Mouse (Mus musculus) kidney, postnatal 14 days (tissue): ENCODE measurements around the gene Cope.
A peak's percentile ranks its signal among the peaks of the same experiment; 100 is the strongest.

Source experiments
- DNase-seq: peaks from one replicate; pipeline ENCODE4 v3.0.0; 2022; ENCODE audit warnings: mixed read lengths

The Cope gene

GRCm38 (mm10) chr8:70351035-70351999 lies 49.0 kb downstream of the Cope start:
- DNase-seq: no peak

DNA sequence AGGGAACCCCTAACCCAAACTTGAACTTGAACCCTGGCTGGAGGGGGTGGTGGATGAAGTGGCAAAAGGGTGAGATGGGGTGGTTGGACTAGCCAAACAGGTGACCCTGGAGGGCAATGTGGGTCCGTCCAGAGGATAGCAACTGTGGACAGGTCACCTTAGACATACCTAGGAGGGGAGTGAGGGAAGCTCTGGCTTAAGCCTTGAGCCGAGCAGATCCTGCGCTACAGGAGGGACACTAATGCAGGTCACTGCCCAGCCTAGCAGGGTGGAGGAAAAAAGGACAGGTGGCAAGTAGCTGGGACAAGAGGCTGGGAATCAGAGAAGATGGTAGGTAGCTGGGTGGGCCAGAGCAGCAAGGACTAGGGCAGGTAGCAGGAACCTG lies 49.7 kb downstream of the Cope start:
- no peak for DNase-seq

- DNase-seq: peak; percentile 46
Measured at GRCm38 (mm10) chr8:70352657-70353151, 50.4 kb downstream of the Cope start.

DNA sequence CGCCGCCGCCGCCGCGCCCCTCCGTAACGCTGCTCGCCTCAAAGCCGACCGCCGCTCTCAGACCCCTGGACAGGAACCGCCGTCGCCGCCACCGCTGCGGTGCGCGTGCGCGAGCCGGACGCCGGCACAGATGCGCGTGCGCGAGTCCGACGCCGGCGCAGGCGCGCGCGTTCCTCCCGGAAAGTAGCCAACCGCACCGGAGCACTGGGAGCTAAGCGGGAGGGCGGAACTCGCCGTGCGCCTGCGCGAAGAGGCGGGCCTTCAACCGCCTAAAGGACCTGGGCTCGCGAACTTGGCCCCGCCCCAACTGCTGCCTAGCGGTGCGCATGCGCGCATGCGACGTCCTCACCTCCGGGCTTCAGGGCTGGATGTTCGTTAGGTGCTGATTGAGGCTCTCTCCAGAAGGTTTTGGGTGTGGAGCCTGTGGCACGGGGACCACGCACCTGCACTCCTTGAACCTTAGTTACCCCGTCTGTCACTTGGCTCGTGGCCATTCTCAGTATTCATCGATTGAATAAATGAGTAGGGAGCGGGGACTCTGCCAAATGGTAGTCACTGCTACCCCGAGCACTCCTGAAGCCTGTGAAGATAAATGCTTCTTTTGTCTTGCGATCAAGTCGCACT lies 51.0 kb downstream of the Cope start, which contains the start of gene Upf1:
Upf1 (minus strand) TSS at position 85 of the 624 bp plus-strand sequence.
- peak; percentile 100 for DNase-seq

DNA sequence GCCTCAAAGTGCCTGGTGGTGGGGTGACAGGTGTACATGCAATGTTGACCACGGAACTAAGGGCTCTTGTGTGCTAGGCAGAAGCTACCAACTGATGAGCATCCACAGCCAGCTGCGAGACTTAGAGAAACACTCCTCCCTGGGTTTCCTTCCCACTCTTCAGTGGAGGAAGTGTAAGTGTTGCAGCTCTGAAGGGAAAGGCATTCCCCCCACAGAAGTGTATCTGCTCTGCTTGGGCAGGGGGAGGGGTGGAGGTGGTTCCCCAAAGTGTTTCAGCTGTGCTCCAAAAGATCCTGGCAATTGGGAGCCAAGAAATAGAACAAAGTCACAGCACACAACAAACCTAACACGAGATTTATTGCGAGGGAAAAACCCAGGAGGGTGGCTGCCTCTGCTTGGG lies 51.7 kb downstream of the Cope start:
- no peak for DNase-seq

DNA sequence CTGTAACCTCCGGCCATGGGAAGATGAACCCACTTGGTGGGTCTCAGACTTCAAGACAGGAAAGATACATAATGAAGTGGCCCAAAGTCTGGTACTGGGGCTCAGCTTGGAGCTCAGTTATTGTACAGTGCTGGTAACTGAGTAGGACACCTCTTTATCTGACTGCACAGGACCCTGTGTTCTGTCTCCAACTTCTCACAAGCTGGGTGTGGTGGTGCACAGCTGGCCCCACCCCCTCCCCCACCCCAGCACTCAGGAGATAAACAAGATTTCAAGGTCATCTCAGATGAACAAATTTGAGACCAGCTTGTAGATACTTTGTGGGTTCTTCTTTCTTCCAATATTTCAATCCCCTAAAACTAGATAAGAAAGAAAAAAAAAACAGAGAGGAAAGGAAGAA lies 53.8 kb downstream of the Cope start:
- DNase-seq: no peak

DNA sequence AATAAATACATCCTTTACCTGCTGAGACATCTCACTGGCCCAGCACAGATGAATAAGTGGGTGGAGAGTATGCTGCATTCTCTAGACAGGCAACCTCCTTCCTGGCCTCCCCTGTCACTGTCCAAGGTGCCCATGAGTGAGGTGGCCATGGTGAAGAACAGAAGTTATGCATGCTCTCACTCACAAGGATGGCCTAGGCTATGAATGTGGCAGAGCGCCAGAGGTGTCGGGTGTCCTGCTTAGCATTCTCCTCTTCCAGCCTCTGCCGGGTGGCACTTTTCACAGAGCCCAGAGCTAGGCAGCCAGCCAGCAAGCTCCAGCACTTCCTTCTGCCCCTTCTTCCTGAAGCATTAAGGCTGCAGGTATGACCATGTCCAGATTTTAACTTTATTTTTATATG lies 57.1 kb downstream of the Cope start:
- DNase-seq: peak; percentile 68

GRCm38 (mm10) chr8:70360769-70361168 lies 58.5 kb downstream of the Cope start:
- DNase-seq: no peak

GRCm38 (mm10) chr8:70361484-70362032 lies 59.2 kb downstream of the Cope start:
- no peak for DNase-seq
